Mouse (Mus musculus): ENCODE results near the gene Itgb2l.

Gene Itgb2l

GRCm38 (mm10) chr16:96426671-96427070 is 16.7 kb downstream of the Itgb2l start:
- no peak for DNase-seq (ENCODE audit: low spot score)

DNA sequence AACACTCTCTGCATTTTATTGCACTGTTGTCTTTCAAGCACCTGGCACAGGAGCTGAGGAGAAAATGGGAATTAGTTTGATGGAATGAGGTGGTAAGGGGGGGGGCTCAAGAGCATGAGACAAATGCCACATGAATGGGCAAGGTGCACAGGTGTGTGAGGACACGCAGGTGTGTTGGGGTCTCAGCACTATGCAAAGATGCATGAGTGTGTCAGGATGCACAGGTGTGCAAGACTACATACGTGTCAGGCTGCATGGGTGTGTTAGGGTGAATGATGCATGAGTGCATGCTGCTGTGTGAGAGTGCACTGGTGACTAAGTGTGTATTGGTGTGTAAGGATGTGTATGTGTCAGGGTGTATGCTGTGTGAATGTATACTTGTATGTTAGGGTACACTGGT is 18.4 kb downstream of the Itgb2l start:
- no peak for DNase-seq (ENCODE audit: low spot score)

GRCm38 (mm10) chr16:96408064-96408465 is 35.4 kb downstream of the Itgb2l start:
- no peak for DNase-seq (ENCODE audit: low spot score)

GRCm38 (mm10) chr16:96406312-96406711 is 37.1 kb downstream of the Itgb2l start:
- DNase-seq (ENCODE audit: low spot score), result no peak

DNA sequence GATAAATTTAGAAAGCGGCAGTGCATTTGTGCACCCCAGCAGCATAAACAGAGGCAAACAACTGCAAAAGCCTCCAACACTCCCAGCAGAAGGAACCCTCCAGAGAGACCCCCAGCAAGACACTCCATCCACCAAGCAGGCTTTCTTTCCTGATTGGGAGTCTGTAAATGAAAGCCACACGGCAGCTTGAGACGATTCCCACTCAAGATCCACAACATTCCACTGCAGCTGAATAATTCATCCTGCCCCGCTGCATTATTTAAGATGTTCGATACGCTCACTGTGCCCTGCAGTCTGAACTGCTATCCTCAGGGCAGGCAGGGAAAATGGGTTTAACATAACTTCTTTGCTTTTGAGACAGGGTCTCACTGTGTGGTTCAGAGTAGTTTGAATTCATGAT is 41.1 kb downstream of the Itgb2l start:
- no peak for DNase-seq (ENCODE audit: low spot score)

GRCm38 (mm10) chr16:96400046-96400445 is 43.4 kb downstream of the Itgb2l start:
- no peak for DNase-seq (ENCODE audit: low spot score)

DNA sequence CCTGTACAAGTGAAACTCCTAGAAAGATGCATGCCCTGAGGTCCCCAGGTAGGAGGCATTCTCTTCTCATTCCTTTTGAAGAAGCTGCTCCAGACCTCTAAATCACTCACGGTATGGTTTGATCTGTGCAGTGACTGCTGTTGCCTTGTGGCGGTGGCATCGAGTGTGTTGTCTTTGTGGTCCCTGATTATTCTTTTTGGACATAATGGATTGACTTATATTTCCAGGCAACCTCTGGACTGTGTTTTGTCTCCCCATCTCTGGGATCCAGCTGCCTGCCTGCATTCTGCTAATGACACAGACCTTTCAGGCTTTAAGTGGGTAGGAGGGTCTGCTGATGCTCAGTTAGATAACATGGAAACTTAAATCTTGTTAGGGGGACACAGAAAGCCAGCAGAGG is 44.6 kb downstream of the Itgb2l start:
- DNase-seq (ENCODE audit: low spot score), result no peak

DNA sequence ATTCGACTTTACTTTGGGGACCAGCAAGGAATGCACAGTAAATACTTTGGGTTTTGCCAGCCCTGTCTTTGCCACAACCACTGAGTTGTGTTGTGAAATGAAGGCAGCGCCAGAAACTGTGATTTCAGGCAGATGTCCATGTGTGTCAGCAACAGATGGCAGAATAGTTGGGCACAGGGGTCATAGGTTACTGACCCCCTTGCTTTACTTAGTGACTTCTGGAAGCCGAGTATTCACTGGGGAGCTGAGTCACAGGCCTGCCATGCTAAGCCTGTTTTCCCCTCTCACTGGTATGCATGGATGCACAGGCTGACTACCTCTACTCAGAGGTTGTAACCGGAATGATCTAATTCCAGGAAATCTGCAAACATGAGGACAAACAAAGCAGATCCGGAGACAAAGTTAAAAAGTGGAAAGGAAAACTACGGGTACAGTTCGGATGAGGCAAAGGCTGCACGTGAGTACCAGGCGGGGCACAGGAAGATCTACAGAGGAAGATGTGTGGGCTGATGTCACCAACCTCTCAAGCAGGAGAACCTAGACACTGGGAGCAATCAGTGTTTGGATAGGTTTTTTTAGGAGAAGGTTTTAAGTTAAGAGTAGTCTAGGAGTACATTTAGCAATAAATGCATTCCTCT is 47.3 kb downstream of the Itgb2l start:
- DNase-seq (ENCODE audit: low spot score), result no peak

DNA sequence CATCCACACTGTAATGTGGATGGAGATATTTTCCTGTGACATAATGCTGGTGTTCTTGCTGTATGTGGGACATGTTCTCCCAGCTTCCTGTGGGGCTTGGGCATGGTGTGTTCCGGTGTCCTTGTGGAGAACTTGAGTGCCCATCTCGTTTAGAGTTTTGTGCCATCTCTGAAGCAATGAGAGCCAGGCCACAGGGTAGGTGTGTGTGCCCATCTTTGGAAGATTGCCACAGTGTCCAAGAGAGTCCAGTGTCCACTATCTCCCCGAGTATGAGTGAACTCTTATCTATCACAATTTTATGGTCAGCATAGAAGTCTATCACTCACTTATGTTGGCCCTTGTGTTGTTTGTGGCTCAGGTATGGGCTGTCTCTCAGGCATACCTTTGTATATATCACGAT is 47.9 kb downstream of the Itgb2l start:
- DNase-seq (ENCODE audit: low spot score), result no peak

- DNase-seq (ENCODE audit: low spot score), result no peak
Observed at GRCm38 (mm10) chr16:96391070-96391469, 52.3 kb downstream of the Itgb2l start.

- no peak for DNase-seq (ENCODE audit: low spot score)
Observed at GRCm38 (mm10) chr16:96388481-96388880, 54.9 kb downstream of the Itgb2l start.

- DNase-seq (ENCODE audit: low spot score), result no peak
Observed at GRCm38 (mm10) chr16:96387685-96388371, 55.6 kb downstream of the Itgb2l start.

GRCm38 (mm10) chr16:96384741-96385140 is 58.7 kb downstream of the Itgb2l start:
- DNase-seq (ENCODE audit: low spot score), result no peak

DNA sequence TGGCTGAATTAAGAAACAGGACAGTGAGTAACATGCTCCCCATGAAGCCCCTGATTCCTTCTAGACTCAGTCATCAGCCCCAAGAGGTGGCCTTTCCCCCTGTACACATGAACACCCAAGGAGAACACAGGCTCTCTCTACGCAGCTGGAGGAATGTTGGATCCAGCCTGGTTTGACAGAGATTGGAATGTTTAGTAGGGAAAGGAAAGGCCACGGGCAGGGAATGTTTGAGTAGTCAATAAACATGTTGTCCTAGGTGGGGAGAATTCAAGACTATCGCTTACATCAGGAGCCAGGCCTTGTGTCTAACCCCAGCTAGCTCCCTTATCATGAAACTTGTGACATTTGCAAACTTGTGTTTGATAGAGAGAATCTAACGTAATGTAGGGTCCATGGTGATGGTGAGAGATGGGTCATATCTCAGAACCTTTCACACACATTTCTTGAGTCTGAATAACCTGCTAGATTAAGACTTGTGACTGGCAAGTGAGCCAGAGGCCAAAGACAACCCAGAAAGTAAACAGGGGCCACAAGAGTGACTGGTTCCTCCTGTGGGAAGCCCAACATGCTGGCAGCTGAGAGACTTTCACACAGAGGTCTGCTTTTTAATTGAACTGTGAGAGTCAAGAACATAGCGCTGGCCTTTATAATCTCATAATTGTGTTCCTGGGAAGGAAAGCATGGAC is 60.8 kb downstream of the Itgb2l start:
- no peak for DNase-seq (ENCODE audit: low spot score)

GRCm38 (mm10) chr16:96381435-96381834 is 62.0 kb downstream of the Itgb2l start:
- no peak for DNase-seq (ENCODE audit: low spot score)

DNA sequence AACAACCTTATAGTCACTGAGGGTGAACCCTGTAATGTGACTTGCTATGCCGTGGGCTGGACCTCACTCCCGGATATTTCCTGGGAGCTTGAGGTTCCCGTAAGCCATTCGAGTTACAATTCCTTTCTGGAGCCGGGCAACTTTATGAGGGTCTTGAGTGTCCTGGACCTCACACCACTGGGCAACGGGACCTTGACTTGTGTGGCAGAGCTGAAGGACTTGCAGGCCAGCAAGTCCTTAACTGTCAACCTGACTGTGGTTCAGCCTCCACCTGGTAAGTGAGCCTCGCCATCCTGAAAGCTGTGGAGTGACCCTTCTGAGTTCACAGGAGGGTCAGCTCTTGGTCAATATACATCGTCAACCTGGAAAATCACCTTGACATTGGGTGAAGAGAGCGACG is 65.3 kb downstream of the Itgb2l start:
- DNase-seq (ENCODE audit: low spot score), result no peak

DNA sequence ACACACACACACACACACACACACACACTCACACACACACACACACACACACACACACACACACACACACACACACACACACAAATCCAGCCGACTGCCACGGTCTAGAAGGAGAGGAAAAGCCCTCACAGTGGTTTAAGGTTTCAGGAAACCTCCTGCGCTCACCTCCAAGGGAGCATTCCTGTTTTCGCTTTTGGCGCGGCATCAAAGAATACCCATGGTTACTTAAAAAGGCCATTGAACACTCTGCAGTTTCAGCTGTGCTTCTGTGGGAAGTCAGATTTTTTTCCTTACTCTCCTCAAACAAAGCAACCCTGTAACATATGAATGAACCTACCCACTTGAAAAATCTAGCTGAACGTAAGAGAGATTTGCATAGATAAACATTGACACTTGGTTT is 67.1 kb downstream of the Itgb2l start:
- DNase-seq (ENCODE audit: low spot score), result no peak

DNA sequence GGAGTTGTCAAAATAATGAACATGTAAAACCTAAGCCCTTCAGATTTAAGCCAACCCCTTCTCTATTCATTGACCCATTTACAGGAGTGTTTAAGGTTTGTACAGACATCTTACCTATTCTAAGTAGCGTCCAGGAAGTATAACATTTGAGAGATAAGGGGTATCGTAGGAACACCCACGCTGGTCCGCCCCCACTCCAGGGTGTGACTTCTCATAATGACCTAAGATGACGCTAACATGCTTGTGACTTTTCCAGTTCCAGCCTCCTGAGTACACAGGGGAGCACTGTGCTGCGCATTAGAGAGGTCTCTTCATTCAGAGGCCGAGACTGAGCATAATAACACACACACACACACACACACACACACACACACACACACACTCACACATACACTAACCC is 67.9 kb downstream of the Itgb2l start:
- DNase-seq (ENCODE audit: low spot score), result no peak

- DNase-seq (ENCODE audit: low spot score), result no peak
Observed at GRCm38 (mm10) chr16:96372752-96373118, 70.7 kb downstream of the Itgb2l start.

Measured in c-Kit-positive CD71-positive TER-119-positive erythroid progenitor cells, embryonic 14.5 days (primary cell).